Mouse (Mus musculus): ENCODE measurements at regions not wholly inside any gene's neighbourhood (a gene's known extent, or its start where the extent isn't known, plus 50 kb on each side); places are given as distances from the start of the nearest gene placed in this dataset.

DNA sequence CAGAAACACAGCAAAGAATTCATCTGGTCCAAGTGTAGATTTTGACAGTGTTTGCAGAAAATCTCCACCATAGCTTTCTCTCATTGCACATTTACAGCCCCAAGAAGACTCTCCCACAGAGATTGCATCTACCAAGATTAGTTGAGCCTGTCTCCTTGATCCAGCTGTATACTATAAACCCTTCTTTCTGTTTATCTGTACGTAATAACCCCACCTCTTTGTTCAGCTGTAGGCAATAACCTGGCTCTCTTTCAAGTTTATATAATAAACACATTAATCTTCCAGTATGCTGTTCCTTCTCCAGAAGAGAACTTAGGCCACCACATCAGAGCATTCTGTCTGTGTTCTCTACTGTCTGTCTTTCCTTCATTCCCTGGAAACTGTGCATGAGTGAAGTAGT, 594.9 kb upstream of the Fam92a start:
- no peak for DNase-seq

DNA sequence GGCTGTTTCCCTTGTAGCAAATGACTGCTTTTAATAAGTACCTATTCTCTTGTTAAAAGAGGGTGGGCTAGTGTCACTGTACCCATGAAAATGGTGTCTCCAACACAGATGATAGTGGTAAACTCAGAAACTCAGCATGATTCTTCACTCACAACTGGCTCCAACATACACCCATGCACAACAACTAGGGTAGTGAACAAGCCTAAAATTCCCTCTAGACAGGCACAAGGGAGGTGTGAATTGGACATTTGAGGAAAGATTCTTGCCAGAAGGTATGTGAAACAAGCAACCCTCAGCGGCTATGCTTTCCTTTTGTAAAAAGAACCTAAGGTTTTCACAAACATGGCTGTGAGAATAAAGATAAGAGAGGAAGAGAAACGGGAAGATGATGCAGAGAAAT, 579.0 kb upstream of the Fam92a start:
- DNase-seq, result no peak

DNA sequence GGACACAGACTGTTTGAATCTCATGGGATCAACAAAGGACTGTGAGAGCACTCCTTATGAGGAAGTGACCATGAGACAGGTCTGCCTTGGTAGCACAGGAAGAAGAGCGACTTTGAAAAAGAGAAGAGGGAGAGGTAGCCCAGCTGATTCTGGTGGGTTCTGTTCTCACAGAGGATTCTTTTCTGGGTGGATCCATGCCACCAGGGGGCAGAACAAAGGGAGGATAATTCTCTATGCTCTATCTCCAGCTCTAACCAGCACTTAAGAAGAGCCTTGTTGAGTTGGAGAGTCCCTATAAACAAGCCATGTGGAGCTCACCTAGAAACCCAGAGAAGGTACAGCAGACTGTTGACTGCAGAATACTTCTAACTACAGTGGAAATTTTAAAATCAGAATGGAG, 578.1 kb upstream of the Fam92a start:
- no peak for DNase-seq

DNA sequence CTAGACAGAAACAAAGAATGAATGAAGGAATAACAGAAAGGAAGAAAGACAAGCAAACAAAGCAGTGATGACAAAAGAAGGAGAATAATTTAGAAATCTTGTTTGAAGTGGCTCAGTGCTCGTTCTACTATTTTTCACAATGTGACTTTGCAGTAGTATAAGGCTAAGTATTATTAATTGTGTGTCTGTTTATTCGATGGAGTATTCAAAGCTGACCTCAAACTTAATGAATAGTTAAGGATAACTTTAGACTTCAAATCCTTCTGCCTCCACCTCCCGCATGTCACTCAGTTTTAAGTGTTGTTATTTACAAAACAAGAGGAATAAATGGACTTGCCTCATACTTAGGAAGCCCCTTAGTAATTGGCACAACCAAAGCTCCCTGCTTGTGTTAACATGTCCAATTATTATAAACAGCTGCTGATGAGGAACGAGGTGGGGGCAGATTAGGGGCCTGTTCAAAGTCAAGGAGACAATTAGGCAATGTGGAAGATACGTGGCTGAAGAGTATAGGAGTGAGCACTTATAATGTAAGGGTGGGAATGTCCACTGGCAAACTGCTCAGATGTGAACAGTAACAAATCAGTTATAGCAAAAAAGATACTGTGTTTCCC, 572.0 kb upstream of the Fam92a start:
- DNase-seq, result no peak

DNA sequence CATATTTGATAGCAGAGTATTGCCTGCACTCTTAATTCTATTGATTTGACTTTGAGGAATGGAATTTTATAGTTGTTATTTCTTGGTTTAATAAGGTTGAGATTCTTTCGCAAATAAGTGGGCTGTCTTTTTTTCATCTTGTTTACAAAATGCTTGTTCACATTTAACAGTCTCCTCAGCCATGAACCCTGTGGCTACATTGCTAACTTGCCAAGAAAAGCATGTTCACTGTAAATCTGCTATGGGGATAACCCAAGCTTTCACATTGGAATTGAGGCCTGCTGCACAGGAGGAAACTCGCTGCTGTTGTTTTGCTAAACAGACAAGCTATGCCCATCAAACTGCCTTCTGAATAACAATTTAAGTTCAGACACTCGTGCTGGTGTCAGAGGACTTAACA, 564.6 kb upstream of the Fam92a start:
- no peak for DNase-seq

DNA sequence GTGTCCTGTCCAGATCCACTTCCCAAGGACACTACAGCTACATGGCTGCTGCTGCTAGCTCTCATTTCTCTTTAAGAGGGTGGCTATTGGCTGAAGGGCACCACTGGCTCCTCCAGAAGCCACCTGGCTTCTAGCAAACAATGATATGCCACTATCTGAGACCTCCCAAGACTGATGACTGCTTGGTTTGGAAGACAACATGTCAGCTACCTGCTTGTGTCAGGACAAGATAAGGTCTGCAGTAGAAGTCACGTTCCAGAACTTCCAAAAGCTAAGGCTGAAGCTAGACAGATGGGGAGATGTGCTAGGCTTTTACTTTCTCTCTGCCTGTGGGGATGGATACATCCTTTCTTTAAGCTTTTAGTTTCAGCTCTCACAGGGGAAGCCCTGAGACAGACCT, 528.4 kb upstream of the Fam92a start:
- DNase-seq, result no peak

DNA sequence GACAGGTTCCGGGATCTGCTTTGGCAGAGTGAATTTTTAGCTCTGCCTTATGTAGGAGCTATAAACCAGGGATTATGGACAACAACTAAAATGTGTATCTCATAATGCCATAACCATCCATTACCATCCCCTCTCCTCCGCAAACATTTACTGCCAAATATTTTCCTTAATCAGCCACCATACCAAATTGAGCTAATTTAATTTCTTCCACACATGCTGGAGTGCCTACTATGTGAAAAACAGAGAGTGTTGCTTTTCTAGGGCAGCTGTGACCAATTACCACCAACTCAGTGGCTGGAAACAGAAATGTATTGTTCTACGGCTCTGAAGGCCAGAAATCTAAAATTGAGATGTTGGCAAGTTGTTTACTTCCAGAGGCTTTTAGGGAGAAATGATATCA, 506.0 kb upstream of the Fam92a start:
- no peak for DNase-seq

DNA sequence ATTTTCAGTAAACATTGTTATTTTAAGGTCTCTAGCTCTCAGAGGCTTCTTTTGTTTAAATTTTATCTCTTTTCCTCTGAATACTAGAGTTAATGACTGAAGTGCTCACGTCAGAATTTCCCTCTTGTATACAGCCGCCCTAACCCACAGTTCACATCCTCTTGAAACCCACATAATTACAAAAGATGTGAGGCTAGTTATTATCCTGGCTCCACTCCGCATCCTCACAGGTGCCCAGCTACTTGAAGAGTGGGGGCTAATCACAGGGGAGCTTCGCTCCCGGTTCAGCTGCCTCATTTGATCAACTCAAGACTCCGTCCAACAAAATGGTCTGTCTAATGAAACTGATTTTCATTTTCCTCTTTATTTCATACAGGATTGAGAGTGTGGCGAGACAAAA, 499.6 kb upstream of the Fam92a start:
- no peak for DNase-seq

DNA sequence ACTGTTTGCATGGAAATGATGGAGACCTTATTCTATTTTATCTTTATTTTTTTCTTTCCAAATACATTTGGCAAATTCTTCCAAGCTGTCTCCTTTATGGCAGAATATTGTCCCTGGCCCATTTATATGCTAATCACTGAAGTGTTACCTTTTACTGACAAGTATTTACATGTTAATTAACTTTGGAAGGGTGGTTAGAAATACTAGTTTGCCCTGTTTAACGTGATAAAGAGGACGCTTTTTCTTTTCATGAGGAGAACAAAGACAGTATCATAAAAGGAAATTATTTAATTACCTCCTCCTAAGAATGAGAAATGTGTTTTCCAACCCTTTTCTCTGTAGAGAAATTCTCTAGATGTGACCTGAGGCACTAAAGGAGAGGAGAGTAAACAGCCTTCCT, 491.4 kb upstream of the Fam92a start:
- no peak for DNase-seq

DNA sequence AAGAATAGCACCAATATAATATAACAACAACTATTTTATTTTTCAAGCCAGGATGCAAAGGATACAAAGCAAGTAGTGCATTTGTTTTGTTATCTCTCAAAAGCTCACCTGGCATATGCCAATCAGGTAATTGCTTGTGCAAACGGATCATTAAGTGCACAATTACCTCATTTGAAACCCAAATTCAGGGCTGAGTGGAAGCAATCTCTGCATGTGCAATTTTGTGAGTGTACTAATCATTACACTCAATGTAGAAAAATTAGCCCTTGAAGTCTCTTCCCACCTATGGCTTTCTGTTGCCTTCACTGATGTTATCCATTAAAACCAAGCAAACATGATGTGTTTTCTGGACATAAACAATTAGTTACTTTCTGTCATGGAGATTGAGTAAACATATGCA, 490.9 kb upstream of the Fam92a start:
- no peak for DNase-seq

DNA sequence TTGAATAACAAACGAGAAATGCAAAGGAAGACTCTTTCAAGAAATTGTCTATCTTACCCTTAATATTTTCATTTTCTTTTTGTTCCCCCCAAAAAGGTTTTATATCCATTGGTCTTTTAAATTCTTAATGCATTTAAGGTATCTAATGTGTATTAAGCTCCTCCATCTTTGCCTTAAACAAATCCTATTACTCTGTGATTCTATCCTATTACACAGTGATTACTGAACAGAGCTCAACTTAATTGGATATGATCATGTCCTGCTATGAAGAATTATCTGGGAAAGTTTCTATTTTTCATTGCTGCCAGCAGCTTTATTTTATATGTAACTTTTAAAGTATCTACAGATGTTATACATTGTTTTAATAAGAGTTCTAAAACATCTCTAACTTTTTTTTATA, 487.3 kb upstream of the Fam92a start:
- DNase-seq, result no peak

DNA sequence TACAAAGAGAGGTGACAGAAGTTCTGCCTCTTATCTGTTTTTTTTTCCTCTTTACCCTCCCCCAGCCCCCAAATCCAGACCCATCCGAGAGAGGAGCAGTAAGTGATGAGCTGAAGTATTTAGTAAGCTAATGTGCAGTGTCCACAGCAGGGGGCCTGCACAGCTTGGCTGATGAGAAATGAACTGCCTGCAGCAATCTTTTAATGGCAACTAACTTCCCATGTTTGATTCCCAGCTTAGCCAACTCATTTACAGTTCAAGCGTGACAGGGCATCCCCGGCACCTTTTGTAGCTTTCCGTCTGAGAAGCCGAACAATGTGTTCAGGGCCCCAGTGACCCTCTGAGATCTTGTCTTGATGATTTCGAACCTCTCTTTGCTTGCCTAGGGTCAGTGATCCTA, 486.8 kb upstream of the Fam92a start:
- DNase-seq, result no peak

DNA sequence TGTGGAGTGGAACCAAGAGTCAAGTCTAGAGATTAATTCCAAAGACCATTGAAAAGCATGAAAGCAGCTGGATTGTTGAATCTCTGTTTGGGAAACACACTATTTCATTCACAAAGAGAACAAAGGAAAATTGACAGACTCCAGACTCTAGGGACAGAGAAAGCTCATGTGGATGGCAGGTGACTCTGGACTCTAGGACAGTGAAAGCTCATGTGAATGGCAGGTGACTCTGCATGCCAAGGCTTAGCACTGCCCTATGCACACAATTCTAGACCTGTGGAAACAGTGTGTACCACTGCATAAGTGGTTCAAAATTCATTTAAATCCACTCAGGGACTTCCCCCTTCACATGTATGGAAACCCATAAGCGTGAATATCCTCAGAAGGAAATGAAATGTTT, 486.0 kb upstream of the Fam92a start:
- no peak for DNase-seq

DNA sequence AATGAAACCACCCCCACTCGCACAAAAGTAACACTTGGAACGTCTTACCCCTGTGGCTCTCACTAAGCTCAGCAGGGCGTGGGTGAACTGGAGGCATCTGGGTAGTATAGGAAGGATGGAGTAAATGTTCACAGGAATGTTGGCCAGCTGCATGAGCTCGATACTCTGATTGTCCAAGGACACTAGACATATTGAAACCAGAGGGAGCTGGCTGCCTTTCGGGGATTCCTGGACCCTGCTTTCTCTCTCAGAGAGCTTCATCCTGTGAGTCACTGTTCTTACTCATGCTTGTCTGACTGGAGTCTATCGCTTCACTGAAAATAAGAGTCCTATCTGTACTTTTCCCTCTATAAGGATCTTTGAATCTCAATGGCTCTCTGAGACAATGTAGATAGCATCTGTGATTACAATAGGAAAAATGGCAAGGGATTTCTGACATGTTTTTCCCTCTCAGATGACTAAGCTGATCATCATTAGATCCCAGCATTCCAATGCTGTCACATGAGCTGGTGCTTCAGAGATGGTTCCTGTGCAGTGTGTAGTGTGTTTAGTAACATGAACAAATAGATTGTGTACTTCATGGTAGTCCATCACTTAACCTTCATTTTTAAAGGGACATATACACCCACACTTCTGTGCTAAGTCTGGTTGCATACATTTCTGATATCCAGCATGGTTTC, 485.2 kb upstream of the Fam92a start:
- no peak for DNase-seq

DNA sequence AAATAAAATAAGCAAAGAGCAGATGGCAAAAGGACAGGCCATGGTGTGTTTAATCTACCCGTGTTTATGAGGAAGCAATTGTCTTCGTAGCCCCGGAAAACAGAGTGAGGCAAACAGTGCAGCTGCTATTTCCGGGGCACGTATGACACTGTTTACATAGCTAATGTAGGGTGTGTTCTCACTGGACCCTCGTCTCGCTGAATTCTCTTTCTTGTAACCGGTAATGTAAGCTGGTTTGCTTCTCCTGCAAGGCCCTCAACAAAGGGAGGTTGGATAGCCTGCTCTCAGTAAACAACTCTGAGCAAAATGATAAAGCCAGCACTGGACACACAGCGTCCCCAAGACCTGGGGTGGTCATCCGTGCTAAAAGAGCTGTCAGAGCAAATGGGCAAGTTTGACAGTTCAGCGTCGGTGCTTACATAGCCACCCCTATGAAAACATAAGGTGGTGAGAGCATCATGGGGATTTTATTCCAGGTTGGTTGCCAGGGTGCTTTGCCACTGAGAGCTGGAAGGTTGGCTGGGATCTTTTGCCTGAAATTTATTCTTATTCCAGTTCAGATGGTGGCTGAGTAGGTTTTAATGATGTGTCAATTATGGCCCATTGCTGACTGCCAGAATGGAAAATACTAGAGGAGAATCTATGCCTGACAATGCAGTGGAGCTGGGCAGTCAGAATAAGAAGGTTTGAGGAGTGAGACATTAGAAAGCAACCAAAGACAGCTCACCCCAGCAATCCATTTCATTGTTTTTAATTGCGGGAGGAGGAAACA, 483.8 kb upstream of the Fam92a start:
- peak; percentile 5 for DNase-seq

DNA sequence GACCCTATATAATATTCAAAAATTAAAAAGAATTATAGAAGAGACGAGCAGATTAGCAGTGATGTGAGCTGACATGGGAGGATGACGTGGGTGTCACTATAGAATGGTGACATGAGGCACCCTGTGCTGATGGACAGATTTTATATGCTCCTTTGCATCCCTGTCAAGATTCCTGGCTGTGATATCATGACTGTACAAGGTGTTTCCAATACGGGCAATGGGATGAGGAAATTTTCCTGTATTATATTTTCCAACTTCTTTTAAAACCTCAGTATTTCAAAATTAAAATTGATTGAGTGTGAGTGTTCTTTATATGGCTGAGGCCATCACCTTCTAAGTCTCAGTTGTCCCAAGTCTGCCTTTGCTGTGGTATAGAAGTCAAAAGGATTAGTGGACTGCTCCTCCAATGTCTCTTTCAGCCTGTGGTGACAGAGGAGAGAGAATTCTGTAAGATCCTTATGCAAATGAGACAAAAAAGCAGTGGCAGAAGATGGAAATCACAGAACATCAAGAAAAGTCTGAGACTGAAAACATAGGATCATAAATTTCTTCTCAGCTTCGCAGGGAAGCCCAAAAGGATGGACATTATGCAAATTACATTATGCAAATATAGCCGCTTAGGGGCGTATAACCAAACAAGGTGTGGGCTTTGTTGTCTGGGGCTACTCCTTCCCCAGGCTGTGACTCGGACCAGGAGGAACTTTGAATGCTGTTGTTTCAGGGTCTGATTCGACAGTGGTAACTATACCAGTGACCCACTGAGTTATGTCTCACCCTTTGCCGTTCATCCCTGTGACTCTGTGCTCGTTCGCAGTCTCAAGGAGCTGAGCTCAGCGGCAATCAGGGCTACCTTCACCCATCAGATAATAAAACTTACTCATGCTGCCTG, 483.0 kb upstream of the Fam92a start:
- DNase-seq, result no peak

DNA sequence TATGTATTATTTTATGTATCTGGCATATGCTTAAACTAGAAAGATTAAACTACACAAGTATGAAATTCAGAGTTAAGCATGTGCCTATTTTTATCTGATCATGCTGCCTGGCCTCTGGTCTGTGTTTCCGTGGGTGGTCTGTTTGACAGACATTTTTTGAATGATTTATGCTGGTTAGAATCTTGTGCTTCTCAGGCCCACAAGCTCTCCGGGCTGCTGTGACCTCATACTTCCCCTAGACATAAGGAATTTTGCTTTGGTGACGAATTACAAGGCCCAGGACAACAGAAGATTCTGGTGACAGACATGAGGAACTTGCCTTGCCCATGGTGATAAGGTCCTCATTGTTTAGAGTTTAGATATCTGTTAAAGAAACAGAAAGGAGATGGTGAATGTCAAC, 475.9 kb upstream of the Fam92a start:
- no peak for DNase-seq

DNA sequence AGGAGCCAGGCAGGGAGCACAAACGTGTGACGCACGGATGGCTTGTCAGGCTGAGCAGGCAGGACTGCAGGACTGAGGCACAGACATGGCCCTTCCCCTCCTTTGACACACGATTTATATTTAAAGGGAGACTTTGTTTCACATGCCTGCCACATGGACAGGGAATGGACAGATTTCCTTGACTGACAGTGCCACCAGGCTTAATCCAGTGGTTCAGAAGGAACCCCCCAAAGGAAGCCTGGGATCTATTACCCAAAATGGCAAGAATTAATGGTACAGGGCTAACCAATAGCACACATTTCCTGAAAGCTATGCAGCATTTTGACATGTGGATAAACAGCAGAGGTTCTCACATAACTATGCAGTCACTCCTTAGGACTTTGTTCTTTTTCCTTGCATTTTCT, 470.7 kb upstream of the Fam92a start:
- no peak for DNase-seq

DNA sequence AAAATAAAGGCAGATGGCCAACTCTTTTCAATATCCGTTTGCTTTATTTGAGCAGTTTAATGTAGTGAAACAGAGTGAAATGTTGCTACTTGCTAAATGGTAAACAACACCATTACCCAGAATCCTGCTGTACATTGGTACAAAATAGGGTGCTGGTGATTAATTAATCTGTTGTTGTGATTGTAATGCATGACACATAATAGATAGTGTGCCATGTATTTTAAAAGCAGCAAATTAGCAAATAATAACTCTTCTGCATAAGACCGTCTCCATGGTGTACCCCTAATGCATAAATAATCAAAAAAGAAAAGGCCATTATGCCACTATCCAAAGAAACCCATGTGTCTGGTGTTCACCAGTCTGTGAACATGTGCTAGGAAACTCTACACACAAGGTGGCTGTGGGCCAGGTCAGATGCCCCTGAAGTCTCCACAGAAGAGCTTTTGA, 457.6 kb upstream of the Fam92a start:
- DNase-seq, result no peak

DNA sequence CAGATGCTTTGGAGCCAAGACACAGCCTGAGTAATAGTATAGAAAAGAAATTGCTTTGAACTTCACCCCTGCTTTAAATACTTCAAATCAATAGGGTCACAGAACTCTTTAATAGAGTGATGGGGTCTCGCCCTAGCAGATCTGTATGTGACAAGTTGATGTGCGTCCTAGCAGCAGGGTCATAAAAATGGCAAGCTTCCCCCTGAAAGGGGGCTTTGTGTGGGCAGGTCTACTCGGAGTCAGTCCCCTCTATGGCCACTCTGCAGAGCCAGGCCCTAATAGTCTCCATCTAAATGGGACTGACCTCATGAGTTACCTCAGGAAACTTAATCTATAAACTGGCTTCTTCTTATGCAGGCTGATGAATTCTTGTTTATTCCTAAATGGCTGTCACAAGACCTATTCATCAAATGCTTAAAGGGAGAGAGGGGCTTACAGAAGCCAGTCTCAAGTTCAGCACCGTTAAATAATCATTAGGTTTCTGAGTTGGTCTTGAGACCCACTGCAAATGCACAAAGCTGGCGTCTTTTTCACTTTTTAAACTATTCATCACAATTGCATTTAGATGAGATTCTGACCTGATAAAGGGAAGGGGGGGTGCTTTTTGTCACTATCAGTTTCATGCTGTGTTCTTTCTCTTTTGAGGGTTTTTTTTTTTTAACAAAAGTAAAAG, 457.0 kb upstream of the Fam92a start:
- DNase-seq, result no peak

DNA sequence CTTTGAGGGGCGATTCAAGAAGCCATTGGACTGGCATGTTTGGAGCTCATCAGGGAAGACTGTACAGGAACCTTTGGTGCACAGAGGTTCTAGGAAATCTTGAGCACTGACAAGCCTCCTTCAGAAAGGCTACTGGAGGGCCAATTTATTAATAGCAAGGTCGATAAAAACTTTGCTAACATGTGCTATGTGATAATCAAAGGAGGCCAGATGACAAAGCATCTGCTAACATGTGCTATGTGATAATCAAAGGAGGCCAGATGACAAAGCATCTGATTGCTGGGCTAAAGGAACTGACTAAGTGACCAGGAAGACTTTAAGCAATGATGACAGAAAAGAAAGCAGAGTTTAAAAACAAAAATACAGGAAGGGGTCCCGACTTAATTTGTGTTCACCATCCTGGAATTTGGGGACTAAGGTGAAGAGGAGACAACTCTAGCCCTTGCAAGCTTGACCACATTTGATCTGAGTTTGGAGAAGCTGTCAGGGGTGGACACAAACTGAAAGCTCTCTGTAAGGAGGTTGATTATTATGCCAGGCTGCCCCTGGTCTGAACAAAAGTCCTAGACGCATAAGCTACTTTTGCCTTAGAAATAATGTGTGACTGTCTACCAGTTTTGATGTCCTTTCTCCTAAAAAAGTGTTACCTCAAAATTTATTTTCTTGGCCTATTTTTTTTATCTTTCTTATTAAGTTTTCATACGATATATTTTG, 455.5 kb upstream of the Fam92a start:
- no peak for DNase-seq

DNA sequence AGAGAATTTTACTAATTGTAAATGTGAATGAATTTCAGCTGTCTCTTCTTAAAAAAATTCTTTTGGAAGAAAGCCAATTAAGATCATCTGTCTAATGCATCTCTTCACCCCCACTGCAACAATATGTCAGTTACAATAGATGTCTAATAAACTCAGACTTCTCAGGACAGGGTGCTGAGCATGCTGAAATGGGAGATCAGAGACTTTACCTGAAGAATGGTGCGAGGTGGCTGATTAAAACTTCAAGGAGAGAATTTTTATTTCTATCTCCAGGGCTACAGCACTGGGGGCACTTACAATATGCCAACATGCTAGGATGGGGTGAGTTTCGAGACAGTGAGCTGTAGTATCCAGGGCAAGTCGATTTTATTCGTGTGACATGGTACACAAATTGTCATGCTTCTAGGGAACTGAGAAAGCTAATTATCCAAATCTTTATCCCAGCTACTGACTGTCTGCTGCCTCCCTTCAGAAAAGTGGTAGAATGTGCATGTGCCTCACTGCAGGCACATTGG, 449.0 kb upstream of the Fam92a start:
- DNase-seq, result no peak

All from thymus, postnatal 4 days (tissue).